In the genomic region with DNA sequence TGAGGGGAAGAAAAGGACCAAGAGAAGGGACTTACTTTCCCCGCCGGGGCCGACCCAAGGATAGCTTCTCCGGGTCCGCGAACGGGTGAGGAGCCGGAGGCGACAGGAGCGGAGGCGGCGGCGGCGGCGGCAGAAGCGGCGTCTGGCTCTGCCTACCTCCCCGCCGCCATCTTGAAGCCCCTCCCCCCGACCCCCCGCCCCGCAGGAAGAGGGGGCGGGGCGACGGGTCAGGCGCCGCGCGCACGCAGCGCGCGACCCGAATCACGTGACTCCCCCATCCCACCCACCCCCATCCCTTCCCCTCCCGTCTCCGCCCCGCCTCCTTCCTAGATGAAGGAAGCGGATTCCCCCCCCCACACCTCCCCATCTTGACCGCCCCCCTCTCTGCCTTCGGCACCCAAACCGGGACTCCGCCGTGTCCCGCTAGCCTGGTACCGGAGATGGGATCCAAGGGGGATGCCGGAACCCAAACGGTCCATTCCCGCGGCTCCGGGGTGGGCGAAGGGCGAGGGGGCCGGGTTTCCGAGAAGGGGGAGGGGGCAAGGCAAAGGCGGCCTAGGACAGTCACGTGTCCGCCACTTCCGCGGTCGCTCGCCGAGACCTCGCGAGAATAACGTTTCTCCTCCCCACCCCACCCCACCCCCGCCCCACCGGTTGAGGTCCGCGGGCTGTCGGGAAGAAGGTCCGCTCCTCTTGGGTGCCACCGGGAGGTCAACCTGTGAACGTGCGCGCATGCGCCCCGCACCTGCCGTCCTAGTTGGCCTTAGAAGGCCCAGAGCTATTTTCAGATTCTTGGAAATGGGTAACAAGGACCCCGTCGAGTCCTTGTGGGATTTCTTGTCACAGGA, we compare ENCODE assay signal across 8 mouse cellular contexts. TPM values are rescaled to one million over a fixed set of nuclear protein-coding genes. Genes with fewer than 3 reads are reported as not detected.
DNase-seq lines count a peak whose midpoint lies in the region; ATAC-seq lines count a peak whose summit lies in the region.

A gene (minus strand): TSS at position 590 of the 848 bp plus-strand sequence.

- H3K27ac ChIP-seq in embryonic facial prominence, embryonic 14.5 days (replicated peaks; ENCODE audit: low read depth, low read length) = peak within 1 kb of the TSS; percentile 85
- H3K27ac ChIP-seq in limb, embryonic 15.5 days = peak within 1 kb of the TSS; percentile 92

- H3K4me3 ChIP-seq in embryonic facial prominence, embryonic 14.5 days (ENCODE audit: low read depth, low read length) = peak within 1 kb of the TSS; percentile 98
- peak within 1 kb of the TSS; percentile 98 for H3K4me3 ChIP-seq in limb, embryonic 15.5 days

- no peaks in the 10 kb centered on the region for H3K9me3 ChIP-seq in embryonic facial prominence, embryonic 14.5 days (ENCODE audit: control insufficient read depth, low read length)
- no peaks in the 10 kb centered on the region for H3K9me3 ChIP-seq in limb, embryonic 15.5 days

- DNase-seq in 3T3-L1 (ENCODE audit: low read depth, low spot score) = peak; percentile 95
- DNase-seq in adrenal gland, postnatal 4 days (ENCODE audit: low spot score in 2 of 2) = peak; percentile 72 to 86
- DNase-seq in embryonic facial prominence, embryonic 14.5 days (ENCODE audit: low spot score) = peak; percentile 98
- DNase-seq in heart, adult 8-10 months (ENCODE audit: low spot score) = peak; percentile 92
- DNase-seq in kidney, adult 9 months = peak; percentile 96
- DNase-seq in monocyte, adult 2 months (ENCODE audit: low read depth in 1 of 2, low spot score in 2 of 2) = peak; percentile 85 to 89
- peak; percentile 92 to 94 for DNase-seq in spleen, postnatal 36 days (ENCODE audit: low spot score in 2 of 2)

- 0 out of 2 replicates have a peak, but pooled peaks cover 6% of the 10 kb centered on the region for H3K36me3 ChIP-seq in embryonic facial prominence, embryonic 14.5 days (ENCODE audit: control insufficient read depth, insufficient read depth, low read length)
- H3K36me3 ChIP-seq in limb, embryonic 15.5 days = peaks cover 6% of the 10 kb centered on the region; the same call in 1 of the 2 replicates

- peak within 1 kb of the TSS; percentile 92 for H3K9ac ChIP-seq in embryonic facial prominence, embryonic 14.5 days (ENCODE audit: low read depth, low read length)
- H3K9ac ChIP-seq in limb, embryonic 15.5 days = peak within 1 kb of the TSS; percentile 86

- ATAC-seq in embryonic facial prominence, embryonic 14.5 days (ENCODE audit: low read depth) = peak; percentile 93
- ATAC-seq in limb, embryonic 15.5 days (ENCODE audit: insufficient number of reproducible peaks, low FRiP score, low TSS enrichment, low read depth) = peak; percentile 95

- H3K4me2 ChIP-seq in embryonic facial prominence, embryonic 14.5 days (ENCODE audit: low read depth, low read length) = peak within 1 kb of the TSS; percentile 89
- H3K4me2 ChIP-seq in limb, embryonic 15.5 days = peak within 1 kb of the TSS; percentile 89

- H3K27me3 ChIP-seq in embryonic facial prominence, embryonic 14.5 days (replicated peaks; ENCODE audit: control insufficient read depth, insufficient read depth, low read length) = no peaks in the 10 kb centered on the region
- no peaks in the 10 kb centered on the region for H3K27me3 ChIP-seq in limb, embryonic 15.5 days

- WGBS in embryonic facial prominence, embryonic 14.5 days = 2% methylated on average over 3 of the region's 81 CpGs
- WGBS in limb, embryonic 15.5 days = under 1% methylated on average over 62 of the region's 81 CpGs

- H3K4me1 ChIP-seq in embryonic facial prominence, embryonic 14.5 days (ENCODE audit: control insufficient read depth, insufficient read depth, low read length) = no peaks in the 10 kb centered on the region; the same call in 1 of the 2 replicates
- 0 out of 2 replicates have a peak, but pooled peaks cover 7% of the 10 kb centered on the region for H3K4me1 ChIP-seq in limb, embryonic 15.5 days

RNA-seq across cellular contexts. Expression of the gene that starts here (rescaled TPM):
- 100 to 1,000 TPM in 1 of 2 experiments, 10 to 100 TPM in 1; 90.4 to 102 TPM for total RNA-seq in adrenal gland, postnatal 4 days (2021)
- 62.7 and 66.5 TPM in 2 replicates for polyA plus RNA-seq in embryonic facial prominence, embryonic 14.5 days (2014; fragmentation: Nextera tagmentation; extraction: Ambion mirVana)
- 10 to 100 TPM; 63.2 to 73.4 (median 65.6) TPM for total RNA-seq in heart, adult 8-10 months (2022)
- polyA plus RNA-seq in limb, embryonic 15.5 days (2015; fragmentation: Nextera tagmentation; extraction: Ambion mirVana) = 70.7 and 71.9 TPM in 2 replicates

Comparison
In these comparisons a context has a peak if more than half of its experiments do, and no peak if none do; other contexts are left out.
1. Peak in every context shown above with its lines: DNase-seq, ATAC-seq, H3K4me3 ChIP-seq and H3K27ac ChIP-seq.